Mouse (Mus musculus): ENCODE results near the gene Stk40.
"Not testable (repeated sequence)": the region's sequence is repeated elsewhere in the genome, so short reads cannot be mapped to it uniquely, and the experiment has no call there.

Stk40 gene

DNA sequence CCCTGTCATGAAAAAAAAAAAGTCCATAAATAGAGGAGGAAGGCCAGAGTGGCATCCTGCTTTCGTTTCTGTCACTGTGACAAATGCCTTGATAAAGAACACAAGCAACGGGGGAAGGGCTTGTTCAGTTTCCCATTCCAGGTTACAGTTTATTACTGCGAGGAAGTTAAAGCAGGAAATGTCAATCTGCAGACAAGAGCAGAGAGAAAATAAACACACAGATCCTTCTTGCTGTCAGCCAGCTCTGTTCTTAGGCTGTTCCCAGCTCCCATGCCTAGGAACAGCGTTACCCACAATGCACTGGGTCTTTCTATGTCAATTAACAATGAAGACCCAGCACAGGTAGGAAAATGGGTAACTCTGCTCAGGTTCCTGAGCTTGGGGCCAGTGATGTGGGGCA lies 51.4 kb downstream of the Stk40 start:
- DNase-seq (ENCODE audit: low spot score in 2 of 2), result no peak

DNA sequence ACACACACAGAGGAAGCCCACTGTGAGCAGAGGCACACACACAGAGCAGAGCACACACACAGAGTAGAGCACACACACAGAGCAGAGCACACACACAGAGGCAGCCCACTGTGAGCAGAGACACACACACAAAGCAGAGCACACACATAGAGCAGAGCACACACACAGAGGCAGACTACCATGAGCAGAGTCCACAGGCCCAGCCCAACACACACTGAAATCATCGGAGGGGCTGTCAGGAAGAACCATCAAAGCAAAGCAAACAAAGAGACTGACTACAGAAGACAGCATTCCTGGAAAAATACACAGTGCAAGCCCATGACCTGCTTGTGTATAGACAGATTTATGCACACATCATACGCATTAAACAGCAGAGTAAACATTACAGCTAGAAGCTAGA lies 52.1 kb downstream of the Stk40 start:
- no peak for DNase-seq (ENCODE audit: low spot score in 2 of 2)

DNA sequence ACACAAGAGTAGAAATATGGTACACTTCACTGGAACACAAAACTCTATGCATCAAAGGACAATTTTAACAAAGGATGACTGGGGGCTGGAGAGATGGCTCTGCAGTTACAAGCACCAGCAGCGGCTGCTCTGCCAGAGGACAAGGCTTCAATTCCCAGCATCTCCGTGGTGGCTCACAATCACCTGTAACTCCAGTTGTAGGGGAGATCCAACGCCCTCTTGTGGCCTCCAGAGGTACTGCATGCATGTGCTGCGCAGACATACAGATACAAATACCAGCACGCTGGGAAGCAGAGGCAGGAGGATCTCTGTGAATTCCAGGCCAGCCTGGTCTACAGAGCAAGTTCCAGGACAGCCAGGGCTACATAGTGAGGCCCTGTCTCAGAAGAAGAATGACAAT lies 52.9 kb downstream of the Stk40 start:
- no peak for DNase-seq (ENCODE audit: low spot score in 2 of 2)

DNA sequence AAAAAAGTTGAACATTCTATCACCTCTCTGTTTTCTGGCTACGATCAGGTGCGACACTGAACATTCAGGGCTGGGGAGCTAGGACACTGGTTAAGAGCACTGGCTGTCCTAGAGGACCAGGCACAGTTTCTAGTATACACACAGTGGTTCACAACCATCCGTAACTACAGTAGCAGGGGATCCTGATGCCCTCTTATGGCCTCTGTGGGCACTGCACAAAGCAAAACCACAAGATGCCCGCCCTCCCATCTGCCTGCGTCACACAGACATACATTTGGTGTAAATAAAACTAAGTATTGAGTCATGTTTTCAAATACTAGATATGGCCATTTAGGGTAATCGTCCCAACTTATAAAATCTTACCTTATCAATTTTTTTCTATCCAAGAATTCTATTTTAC lies 53.8 kb downstream of the Stk40 start:
- DNase-seq (ENCODE audit: low spot score in 2 of 2), result no peak

DNA sequence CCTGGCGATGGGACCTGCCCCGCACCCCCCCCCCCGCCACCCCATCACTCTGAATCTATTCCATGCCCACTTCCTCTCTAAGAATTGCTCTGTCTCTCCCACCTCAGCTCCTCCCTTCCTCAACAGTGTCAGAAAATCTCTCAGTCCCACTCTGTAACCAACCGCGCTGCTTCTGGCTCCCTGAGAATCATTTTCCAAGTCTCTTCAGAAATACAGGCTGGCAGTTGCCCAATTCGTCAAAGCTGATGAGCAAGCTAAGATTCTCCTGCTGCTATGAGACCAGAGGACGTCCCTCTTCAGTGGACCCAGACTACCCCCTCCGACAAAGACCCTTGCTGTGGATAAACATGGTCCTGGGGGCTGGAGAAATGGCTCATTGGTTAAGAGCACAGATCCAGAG lies 55.7 kb downstream of the Stk40 start:
- no peak for DNase-seq (ENCODE audit: low spot score in 2 of 2)

DNA sequence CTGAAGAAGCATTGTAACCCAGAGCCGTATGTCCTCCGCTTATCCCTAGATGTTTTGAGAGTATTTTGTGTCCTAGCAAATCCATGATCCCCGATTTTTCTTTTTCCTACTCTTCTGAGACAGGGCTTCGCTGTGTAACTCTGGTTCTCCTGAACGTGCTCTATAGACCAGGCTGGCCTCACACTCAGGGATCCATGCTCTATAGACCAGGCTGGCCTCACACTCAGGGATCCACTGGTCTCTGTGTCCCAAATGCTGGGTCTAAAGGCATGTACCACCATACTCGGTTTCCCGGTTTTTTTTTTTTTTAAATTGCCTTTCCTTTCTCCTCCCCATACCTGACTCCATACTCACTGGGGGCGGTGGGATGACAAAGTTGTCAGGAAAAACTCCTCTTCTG lies 57.2 kb downstream of the Stk40 start:
- DNase-seq (ENCODE audit: low spot score in 2 of 2), result no peak

DNA sequence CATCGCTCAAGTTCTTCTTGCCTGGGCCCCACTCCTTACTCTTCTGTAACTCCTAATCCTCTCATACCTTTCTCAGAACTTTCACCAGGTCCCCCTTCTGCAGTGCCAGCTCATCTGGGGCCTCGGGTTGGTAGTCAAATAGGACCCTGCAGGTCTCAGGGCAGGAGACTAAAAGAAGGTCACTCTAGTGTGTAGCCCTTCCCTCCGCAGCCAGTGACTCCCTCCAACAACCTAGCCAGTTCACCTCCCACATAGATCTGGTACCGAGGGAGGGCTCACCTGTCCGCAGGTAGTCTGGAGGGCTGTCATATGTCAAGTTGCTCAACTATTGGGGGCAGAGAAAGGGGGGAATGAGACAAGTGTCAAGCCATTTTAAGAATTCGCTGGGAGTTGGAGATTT lies 57.7 kb downstream of the Stk40 start:
- no peak for DNase-seq (ENCODE audit: low spot score in 2 of 2)

DNA sequence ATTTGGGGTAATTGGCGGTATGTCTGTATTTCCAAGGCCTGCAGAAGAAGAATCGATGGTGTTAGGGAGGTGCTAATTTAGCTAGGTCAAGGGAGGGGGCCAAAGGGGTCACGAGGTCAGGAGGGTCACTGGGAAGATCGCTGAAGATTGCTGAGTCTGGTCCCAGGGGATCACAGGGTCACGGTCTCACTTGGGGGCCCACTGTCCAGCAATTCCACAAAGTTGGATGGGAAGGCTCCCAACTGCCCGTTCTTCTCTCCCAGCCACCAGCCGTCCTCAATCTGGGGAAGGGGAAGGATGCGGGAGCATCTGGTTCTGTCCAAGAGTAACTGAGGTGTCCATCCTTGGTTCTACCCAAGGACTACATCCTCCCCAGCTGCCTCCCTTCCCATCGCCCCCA lies 58.2 kb downstream of the Stk40 start:
- DNase-seq (ENCODE audit: low spot score in 2 of 2), result no peak

DNA sequence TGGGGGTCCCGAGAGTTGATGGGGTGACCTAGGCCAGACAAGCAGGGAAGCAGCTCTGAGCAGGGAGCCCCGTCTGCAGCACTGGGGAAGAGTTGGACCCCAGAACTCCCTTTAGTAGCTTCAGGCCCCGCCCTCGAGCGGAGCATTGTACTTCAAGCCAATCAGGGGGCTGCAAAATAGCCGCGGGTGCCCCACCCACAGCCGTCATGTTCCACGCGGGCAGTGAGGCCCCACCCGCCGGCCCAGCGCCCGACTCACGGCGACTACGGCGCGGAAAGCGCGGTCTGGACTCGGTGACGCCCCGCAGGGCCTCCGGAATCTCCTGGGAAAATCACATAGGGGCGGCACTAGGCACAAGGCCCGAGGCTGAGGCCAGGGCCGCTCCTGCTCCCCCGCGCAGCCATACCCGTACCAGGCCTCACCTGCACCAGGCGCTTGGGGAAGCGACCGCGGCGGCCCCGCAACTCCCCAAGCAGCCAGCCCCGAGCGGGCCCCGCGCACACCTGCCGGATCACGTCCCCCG lies 58.8 kb downstream of the Stk40 start:
- DNase-seq (ENCODE audit: low spot score in 2 of 2), result peak; percentile 80 to 82

DNA sequence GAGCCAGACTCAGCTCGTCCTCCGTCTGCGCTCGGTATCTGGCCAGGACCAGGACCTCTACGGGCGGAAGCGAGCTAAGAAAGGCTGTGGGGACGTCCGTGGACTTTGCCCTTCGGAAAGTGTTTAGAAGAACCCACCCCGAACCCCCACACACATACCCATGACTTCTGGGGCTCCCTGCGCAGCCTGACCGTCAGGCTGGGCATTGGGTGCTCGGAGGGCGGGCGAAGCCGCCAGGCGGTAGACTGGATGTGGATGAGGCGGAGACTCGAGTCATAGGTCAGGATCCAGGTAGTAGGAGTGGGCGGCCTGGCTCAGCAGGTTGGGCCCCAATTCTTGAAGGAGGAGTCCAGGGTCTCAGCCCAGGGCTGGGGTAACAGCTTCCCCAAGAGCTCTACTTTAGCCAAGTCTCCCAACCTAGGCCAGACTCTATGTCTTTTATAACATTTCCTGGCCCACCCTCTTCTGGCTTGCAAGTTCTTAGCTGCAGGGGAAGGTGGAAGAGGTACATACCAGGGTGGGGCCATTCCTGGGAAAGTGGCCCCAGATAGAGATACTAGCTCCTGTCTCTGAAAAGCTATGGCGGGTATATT lies 59.4 kb downstream of the Stk40 start, which contains the start of gene Sh3d21:
Sh3d21 (minus strand) TSS at position 425 of the 593 bp plus-strand sequence.
- DNase-seq (ENCODE audit: low spot score in 2 of 2), result no peak

DNA sequence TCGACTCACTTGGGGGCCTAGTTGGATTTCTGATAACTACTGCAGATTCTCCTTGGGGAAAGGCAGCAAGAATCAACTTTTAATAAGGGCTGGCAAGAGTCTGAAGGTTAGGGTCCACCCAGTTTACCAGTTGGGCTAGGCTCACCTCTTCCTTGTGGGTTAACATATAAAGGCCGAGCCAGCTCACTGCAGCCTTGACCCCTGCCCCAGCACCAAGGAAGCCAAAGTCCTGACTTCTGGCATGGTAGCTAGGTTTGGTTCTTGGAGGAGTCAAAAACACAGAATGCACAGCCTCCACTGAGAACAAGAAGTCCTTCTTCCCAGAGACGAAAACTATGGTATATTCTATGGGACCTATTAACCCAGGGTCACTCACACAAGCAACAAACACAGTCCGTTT lies 59.9 kb downstream of the Stk40 start:
- DNase-seq (ENCODE audit: low spot score in 2 of 2), result no peak

DNA sequence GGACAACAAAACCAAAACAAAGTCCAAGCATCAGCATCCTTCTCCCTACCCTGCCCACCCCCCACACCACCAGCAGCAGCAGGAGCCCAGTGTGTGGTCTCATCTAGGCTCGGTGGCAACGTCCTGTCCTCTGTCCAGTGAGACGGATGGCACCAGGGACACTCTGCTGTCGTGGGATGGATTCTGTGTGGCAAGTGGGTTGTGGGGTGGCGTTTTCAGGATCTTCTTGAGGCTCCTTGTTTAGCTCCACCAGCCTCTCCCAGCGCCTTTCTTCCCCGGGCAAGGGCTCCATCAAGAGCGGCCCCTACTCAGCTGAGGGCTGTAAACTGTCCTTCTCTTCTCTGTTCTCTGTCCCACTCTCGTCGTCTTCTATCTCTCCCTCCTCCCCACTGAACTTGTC lies 61.3 kb downstream of the Stk40 start:
- not testable (repeated sequence) for DNase-seq (ENCODE audit: low spot score in 2 of 2)

DNA sequence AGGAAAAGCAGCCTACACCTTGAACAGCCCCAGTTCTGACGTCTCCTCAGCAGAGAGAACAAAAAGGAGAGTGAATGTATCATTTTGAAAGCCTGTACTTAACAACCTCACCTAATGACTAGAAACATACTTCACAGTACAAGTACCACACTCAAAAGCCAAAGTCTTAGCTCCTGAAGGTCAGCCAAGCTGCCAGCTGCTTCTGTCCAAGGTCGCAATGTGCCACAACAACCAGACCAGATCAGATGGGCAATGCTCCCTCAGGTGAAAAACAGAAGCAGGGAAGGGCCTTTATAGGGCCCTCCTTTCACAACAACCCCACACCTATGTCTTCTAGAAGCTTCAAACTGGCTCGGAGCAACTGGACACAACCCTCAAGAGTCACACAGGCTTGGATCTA lies 62.3 kb downstream of the Stk40 start:
- no peak for DNase-seq (ENCODE audit: low spot score in 2 of 2)

DNA sequence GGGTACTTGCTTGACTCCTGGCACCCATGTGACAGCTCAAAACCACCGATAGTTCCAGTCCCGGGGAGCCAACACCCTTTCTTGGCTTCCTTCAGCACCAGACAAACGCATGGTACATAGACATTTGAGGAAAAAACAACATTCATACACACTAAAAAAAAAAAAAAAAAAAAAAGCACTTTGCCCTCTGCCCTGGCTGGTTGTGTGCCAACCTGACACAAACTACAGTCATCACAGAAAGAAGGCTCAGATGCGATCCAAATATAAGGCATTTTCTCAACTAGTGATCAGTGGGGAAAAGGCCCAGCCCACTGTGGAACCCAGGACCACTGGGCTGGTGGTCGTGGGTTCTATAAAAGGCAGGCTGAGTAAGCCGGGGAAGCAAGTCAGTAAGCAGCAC lies 65.1 kb downstream of the Stk40 start:
- no peak for DNase-seq (ENCODE audit: low spot score in 2 of 2)

DNA sequence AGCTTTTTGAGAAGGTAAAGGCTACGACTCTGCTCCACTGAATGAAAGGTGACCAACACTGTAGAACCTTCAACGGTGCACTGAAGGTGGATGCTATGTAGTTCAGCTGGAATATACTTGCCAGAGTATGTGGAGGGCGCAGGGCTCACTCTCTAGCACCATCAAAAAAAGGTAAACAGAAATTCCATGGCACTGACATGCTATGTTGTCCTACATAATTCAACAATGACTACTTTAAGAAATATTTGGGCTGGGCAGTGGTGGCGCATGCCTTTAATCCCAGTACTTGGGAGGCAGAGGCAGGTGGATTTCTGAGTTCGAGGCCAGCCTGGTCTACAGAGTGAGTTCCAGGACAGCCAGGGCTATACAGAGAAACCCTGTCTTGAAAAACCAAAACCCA lies 67.0 kb downstream of the Stk40 start:
- not testable (repeated sequence) for DNase-seq (ENCODE audit: low spot score in 2 of 2)

DNA sequence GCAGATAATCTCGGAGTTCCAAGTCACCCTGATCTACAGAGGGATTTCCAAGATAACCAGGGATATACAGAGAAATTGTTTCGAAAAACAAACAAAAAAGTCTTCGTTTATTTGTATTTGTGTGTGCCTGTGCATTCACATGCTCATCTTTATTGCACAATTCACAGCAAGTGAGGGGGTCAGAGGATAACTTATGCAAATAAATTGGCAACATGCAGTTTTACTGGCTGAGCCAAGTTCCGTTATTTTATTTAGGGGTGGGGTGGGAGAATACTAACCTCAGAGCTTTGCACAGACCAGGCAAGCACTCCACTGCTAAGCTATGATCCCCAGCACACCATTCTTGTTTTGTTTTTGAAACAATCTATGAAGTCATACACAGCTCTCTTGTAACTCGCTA lies 70.0 kb downstream of the Stk40 start:
- no peak for DNase-seq (ENCODE audit: low spot score in 2 of 2)

DNA sequence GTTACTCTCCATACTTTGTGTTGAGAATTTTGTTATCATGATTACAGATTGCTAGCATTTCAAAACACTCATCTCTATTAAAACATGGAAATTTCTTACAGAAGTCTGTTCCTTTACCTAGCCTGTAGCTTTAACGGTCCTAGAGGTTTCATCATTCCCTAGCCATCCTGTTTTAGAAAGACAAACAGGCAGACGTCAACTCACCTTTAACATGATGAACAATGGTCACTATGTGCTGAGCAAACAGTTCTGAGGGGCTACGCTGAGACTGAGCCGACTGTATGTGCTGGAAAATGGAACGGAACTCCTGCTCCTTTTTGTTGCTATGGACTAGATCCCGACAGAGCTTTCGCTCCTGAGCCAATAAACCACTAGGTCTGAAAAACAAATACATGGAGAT lies 72.2 kb downstream of the Stk40 start:
- not testable (repeated sequence) for DNase-seq (ENCODE audit: low spot score in 2 of 2)

DNA sequence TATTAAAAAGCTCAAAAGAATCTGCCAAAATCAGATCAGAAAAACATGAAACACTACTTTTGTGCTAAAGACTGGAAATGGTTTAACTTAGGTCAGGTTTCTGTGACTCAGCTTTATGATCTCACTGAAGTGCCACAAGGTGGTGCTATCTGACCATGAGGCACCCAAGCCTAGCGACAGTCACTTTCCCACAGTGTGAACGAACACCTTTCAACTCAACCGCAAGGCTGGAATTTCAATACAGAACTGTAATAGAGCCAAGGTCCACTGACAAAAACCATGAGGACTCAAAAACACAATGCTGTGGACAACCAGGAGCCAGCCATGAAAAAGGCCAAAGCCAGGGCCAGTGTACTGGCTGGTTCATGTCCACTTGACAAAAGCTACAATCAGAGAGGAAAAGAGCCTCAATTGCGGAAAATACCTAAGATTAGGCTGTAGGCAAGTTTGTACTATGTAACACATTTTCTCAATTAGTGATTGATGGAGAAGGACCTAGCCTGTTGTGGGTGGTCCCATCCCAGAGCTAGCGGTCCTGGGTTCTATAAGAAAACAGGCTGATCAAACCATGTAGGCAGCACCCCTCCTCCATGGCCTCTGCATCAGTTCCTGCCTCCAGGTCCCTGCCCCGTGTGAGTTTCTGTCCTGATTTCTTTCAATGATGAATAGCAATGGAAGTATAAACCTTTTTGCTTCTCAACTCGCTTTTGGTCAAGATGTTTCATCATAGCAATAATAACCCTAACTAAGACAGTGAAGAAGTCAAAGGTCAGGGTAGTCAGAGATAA lies 77.6 kb downstream of the Stk40 start:
- DNase-seq (ENCODE audit: low spot score in 2 of 2), result no peak

DNA sequence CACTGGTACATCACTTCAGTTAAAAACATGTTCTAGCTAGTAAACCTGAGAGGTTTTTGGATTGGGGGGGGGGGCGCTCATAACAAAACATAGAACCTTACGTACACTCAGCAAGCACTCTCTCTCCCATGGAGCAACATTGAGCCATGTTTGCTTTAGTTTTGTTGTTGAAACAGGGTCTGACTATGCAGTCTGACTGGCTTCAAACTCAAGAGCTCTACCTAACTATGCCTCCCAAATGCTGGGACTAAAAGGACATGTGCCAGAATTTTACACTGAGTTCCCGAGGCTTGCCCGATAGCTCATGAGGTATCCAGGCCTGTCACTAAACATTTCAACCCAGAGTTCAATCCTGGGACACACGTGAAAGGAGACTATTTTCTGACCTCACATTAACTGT lies 79.3 kb downstream of the Stk40 start:
- no peak for DNase-seq (ENCODE audit: low spot score in 2 of 2)

DNA sequence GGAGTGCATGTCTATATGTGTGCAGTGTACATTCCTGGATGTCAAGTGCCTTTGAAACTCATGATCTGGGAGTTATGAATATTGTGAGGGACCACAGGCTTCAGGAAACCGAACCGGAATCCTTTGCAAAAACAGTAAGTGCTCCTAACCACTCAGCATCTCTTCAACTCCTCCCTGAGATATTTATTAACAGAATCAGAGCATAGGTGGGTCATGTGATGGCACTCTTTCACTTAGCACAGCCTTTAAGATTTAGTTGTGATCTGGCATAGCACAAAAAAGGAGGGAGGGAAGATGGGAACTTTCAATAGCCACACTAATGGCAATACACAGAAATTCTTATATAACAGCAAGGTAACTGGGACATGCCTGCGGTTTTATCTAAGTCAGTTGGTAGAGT lies 83.3 kb downstream of the Stk40 start:
- DNase-seq (ENCODE audit: low spot score in 2 of 2), result no peak
